Mouse (Mus musculus) E14TG2a.4 (cell line): ENCODE data around the gene Cfap20.

ENCODE experiments used
- CTCF ChIP-seq: conservative IDR thresholded peaks from 2 replicates; pipeline ENCODE4 v1.5.1; 2014; ENCODE audit warnings: low read length
- NANOG ChIP-seq: IDR thresholded peaks from 2 replicates; pipeline ENCODE4 v1.6.1; 2014; ENCODE audit warnings: borderline replicate concordance, low read length, mixed read lengths
- POU5F1 ChIP-seq: IDR thresholded peaks from 2 replicates; pipeline ENCODE4 v1.6.1; 2014; ENCODE audit warnings: low read length, borderline replicate concordance

- TF ChIP-seq CTCF (no peak), NANOG (no peak), POU5F1 (no peak)
These were observed 61.2 kb downstream of the Cfap20 start for GRCm38 (mm10) chr8:95373389-95374002.
